Mouse (Mus musculus) heart, postnatal 25 days (tissue): ENCODE measurements around the gene Asap3. TPM values are rescaled to one million over a fixed set of nuclear protein-coding genes. Genes with fewer than 3 reads are reported as not detected.

ENCODE experiments used
- DNase-seq: peaks from one replicate; pipeline ENCODE4 v3.0.0; 2022; ENCODE audit warnings: low spot score
- intact Hi-C: fragments of 180-260 bp; cut with DNase I; formaldehyde crosslinking; loops from one replicate; pipeline ENCODE4 v1.15.1; 2025
- total RNA-seq, 2 experiments: library from RNA; stranded (reverse); gene quantifications; 2 replicates each; pipeline ENCODE4 v1.2.3; 2021

Gene Asap3
- total RNA-seq, 2 experiments from 2014 or later: 8.7 to 11.8 TPM

- no peak for DNase-seq
- intact Hi-C loops: no loop called here
Measured at GRCm38 (mm10) chr4:136215576-136215975, 9.4 kb downstream of the Asap3 start.

GRCm38 (mm10) chr4:136217063-136217462 lies 10.9 kb downstream of the Asap3 start:
- no peak for DNase-seq
- intact Hi-C loops: no loop called here

GRCm38 (mm10) chr4:136218595-136219214 lies 12.5 kb downstream of the Asap3 start:
- intact Hi-C loops: no loop called here
- DNase-seq: peak; percentile 87

GRCm38 (mm10) chr4:136220133-136220775 lies 14.1 kb downstream of the Asap3 start:
- DNase-seq: no peak
- intact Hi-C loops: loop anchor here (2.0 kb wide), 1 partner anchor 19 kb away; no protein-coding TSS in a partner anchor

GRCm38 (mm10) chr4:136223549-136224239 lies 17.5 kb downstream of the Asap3 start:
- DNase-seq: no peak
- intact Hi-C loops: no loop called here

GRCm38 (mm10) chr4:136224240-136224559 lies 18.0 kb downstream of the Asap3 start:
- DNase-seq: no peak
- intact Hi-C loops: no loop called here

- intact Hi-C loops: no loop called here
- DNase-seq: no peak
Measured at GRCm38 (mm10) chr4:136224677-136225460, 18.7 kb downstream of the Asap3 start.

GRCm38 (mm10) chr4:136227408-136227807 lies 21.2 kb downstream of the Asap3 start:
- intact Hi-C loops: no loop called here
- no peak for DNase-seq

GRCm38 (mm10) chr4:136228640-136229039 lies 22.5 kb downstream of the Asap3 start:
- no peak for DNase-seq

GRCm38 (mm10) chr4:136238669-136239068 lies 32.5 kb downstream of the Asap3 start:
- no peak for DNase-seq

More at GRCm38 (mm10) chr4:136228640-136229039, 22.5 kb downstream of the Asap3 start:
- intact Hi-C loops: no loop called here

GRCm38 (mm10) chr4:136239111-136239510 lies 32.9 kb downstream of the Asap3 start:
- intact Hi-C loops: loop anchor here (2.0 kb wide), 2 partner anchors 18 to 36 kb away; no protein-coding TSS in a partner anchor
- DNase-seq: no peak

More at GRCm38 (mm10) chr4:136238669-136239068, 32.5 kb downstream of the Asap3 start:
- intact Hi-C loops: loop anchor here (2.0 kb wide), 2 partner anchors 18 to 36 kb away; no protein-coding TSS in a partner anchor

GRCm38 (mm10) chr4:136239622-136240021 lies 33.5 kb downstream of the Asap3 start:
- peak; percentile 73 for DNase-seq
- intact Hi-C loops: loop anchor here (2.0 to 5.0 kb wide), 3 partner anchors 19 to 77 kb away; no protein-coding TSS in a partner anchor

GRCm38 (mm10) chr4:136240123-136240522 lies 34.0 kb downstream of the Asap3 start:
- intact Hi-C loops: loop anchor here (5.0 kb wide), 1 partner anchor 78 kb away; no protein-coding TSS in a partner anchor
- DNase-seq: no peak

GRCm38 (mm10) chr4:136240955-136241354 lies 34.8 kb downstream of the Asap3 start:
- intact Hi-C loops: loop anchor here (5.0 kb wide), 1 partner anchor 79 kb away; no protein-coding TSS in a partner anchor
- no peak for DNase-seq

- intact Hi-C loops: loop anchor here (5.0 kb wide), 1 partner anchor 80 kb away; no protein-coding TSS in a partner anchor
- DNase-seq: no peak
Measured at GRCm38 (mm10) chr4:136242065-136242703, 36.0 kb downstream of the Asap3 start.

- intact Hi-C loops: loop anchor here (5.0 kb wide), 1 partner anchor 80 kb away; no protein-coding TSS in a partner anchor
- DNase-seq: no peak
Measured at GRCm38 (mm10) chr4:136242728-136243127, 36.6 kb downstream of the Asap3 start.

GRCm38 (mm10) chr4:136244208-136244607 lies 38.0 kb downstream of the Asap3 start:
- intact Hi-C loops: loop anchor here (5.0 kb wide), 1 partner anchor 82 kb away; no protein-coding TSS in a partner anchor
- no peak for DNase-seq

- no peak for DNase-seq
- intact Hi-C loops: no loop called here
Measured at GRCm38 (mm10) chr4:136245681-136246080, 39.5 kb downstream of the Asap3 start.

GRCm38 (mm10) chr4:136246568-136246969 lies 40.4 kb downstream of the Asap3 start:
- intact Hi-C loops: no loop called here

More at GRCm38 (mm10) chr4:136246568-136246969, 40.4 kb downstream of the Asap3 start:
- no peak for DNase-seq
